Mouse (Mus musculus): ENCODE results near the gene Thy1.

DNA sequence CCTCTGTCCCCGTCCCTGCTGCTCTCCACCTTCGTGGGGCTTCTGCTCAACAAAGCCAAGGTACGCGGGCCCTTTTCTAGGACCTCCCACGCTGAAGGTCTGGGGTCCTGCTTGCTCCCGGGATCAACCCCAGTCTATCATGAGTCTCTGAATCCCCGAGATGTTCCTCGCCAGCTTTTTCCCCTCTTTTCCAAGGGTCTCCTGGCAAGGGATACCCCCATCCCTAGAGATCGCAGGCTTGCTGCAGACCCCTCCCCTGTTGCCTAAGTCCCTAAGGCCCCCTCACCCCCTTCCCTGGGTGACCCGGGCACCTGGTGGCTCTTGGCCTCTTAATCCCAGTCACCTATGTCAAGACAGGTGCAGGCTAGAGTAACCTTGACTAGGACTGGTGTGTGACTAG lies 42.1 kb downstream of the Thy1 start:
- TF ChIP-seq ZC3H11A (IDR thresholded peaks at IDR 0.05; ENCODE audit: borderline replicate concordance, low read depth, low read length): no peak
- no peak for TF ChIP-seq HCFC1 (IDR thresholded peaks at IDR 0.05; ENCODE audit: borderline replicate concordance, insufficient read depth, low read length)

Measured in ES-E14 (cell line).